Mouse (Mus musculus): ENCODE results near the gene Sarnp.

DNA sequence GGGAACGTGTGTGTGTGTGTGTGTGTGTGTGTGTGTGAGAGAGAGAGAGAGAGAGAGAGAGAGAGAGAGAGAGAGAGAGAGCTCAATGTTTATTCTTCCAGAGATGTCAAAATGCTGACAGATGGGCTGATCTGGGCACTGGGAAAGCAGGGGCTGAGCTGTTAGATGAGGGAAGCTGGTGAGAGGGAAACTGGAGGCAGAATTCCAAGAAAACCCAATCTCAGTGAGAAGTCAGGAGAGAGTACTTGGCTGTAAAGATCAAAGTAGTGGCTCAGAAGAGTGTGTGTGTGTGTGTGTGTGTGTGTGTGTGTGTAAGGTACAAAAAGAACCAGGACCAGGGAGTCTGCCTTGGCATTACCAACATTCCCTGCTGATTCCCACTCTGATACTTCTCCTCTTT is 80.4 kb downstream of the Sarnp start:
- TF ChIP-seq CTCF (IDR thresholded peaks at IDR 0.05; ENCODE audit: control insufficient read depth, insufficient read depth, low read length) (no peak), POLR2A (IDR thresholded peaks at IDR 0.05; ENCODE audit: borderline replicate concordance, control insufficient read depth, low read depth, low read length) (no peak)

Data from bone marrow, adult 2 months (tissue).